Mouse (Mus musculus): ENCODE results near the gene Satb2.

GRCm38 (mm10) chr1:56951980-56952379, 26.5 kb downstream of the Satb2 start:
- TF ChIP-seq POLR2A (IDR thresholded peaks at IDR 0.05; ENCODE audit: low read depth, low read length) = no peak
- no peak for TF ChIP-seq CTCF (IDR thresholded peaks at IDR 0.05; ENCODE audit: borderline replicate concordance, insufficient read depth, low read length)
